Comparison of ENCODE assay signal across 8 mouse cellular contexts in genomic region chr8:93809686-93810027, GRCm38 (mm10). TPM values are rescaled to one million over a fixed set of nuclear protein-coding genes. Genes with fewer than 3 reads are reported as not detected.
DNase-seq lines count a peak whose midpoint lies in the region; ATAC-seq and TF ChIP-seq lines count a peak whose summit lies in the region.

Gene Gnao1, plus strand, starts transcription at chr8:93809966.

- no peaks in the 10 kb centered on the region for H3K36me3 ChIP-seq in kidney, postnatal 0 days (ENCODE audit: insufficient read depth, low read length)
- H3K36me3 ChIP-seq in forebrain, embryonic 11.5 days (ENCODE audit: control insufficient read depth, insufficient read depth, low read length): no peaks in the 10 kb centered on the region
- no peaks in the 10 kb centered on the region for H3K36me3 ChIP-seq in hindbrain, postnatal 0 days (ENCODE audit: insufficient read depth, low read length)
- H3K36me3 ChIP-seq in liver, postnatal 0 days (replicated peaks; ENCODE audit: insufficient read depth, low read length): no peaks in the 10 kb centered on the region

- H3K4me1 ChIP-seq in kidney, postnatal 0 days (replicated peaks; ENCODE audit: insufficient read depth, low read length): peaks cover 21% of the 10 kb centered on the region
- peaks cover 12% of the 10 kb centered on the region; the same call in 1 of the 2 replicates for H3K4me1 ChIP-seq in forebrain, embryonic 11.5 days (replicated peaks; ENCODE audit: control insufficient read depth, insufficient read depth, low read length)
- peaks cover 3% of the 10 kb centered on the region; the same call in 1 of the 2 replicates for H3K4me1 ChIP-seq in hindbrain, postnatal 0 days (ENCODE audit: insufficient read depth, low read length)
- peaks cover 9% of the 10 kb centered on the region; the same call in 1 of the 2 replicates for H3K4me1 ChIP-seq in liver, postnatal 0 days (ENCODE audit: insufficient read depth)

- TF ChIP-seq EP300 in liver, postnatal 0 days (IDR thresholded peaks at IDR 0.05; ENCODE audit: low read depth): no peak

- peaks cover 15% of the 10 kb centered on the region for H3K27me3 ChIP-seq in kidney, postnatal 0 days (ENCODE audit: insufficient read depth, low read length)
- H3K27me3 ChIP-seq in forebrain, embryonic 11.5 days (ENCODE audit: control insufficient read depth, insufficient read depth, low read length): no peaks in the 10 kb centered on the region
- H3K27me3 ChIP-seq in hindbrain, postnatal 0 days (ENCODE audit: insufficient read depth, low read length): no peaks in the 10 kb centered on the region
- H3K27me3 ChIP-seq in liver, postnatal 0 days (ENCODE audit: insufficient read depth, low read length): peaks cover 55% of the 10 kb centered on the region

- no peak within 1 kb of the TSS for H3K27ac ChIP-seq in kidney, postnatal 0 days
- peak within 1 kb of the TSS; percentile 83 for H3K27ac ChIP-seq in forebrain, embryonic 11.5 days (ENCODE audit: low read depth, low read length)
- H3K27ac ChIP-seq in hindbrain, postnatal 0 days: peak within 1 kb of the TSS; percentile 97
- H3K27ac ChIP-seq in liver, postnatal 0 days (ENCODE audit: low read depth): no peak within 1 kb of the TSS

- H3K9ac ChIP-seq in kidney, postnatal 0 days (ENCODE audit: low read depth, low read length): peak within 1 kb of the TSS; percentile 49
- H3K9ac ChIP-seq in forebrain, embryonic 11.5 days (ENCODE audit: low read length): peak within 1 kb of the TSS; percentile 88
- H3K9ac ChIP-seq in hindbrain, postnatal 0 days (replicated peaks; ENCODE audit: low read length): peak within 1 kb of the TSS; percentile 94
- no peak within 1 kb of the TSS for H3K9ac ChIP-seq in liver, postnatal 0 days (replicated peaks)

- no peak for TF ChIP-seq CTCF in kidney, postnatal 0 days (IDR thresholded peaks at IDR 0.05; ENCODE audit: low read depth)
- TF ChIP-seq CTCF in hindbrain, postnatal 0 days (IDR thresholded peaks at IDR 0.05; ENCODE audit: low read depth): no peak
- no peak for TF ChIP-seq CTCF in liver, postnatal 0 days (IDR thresholded peaks at IDR 0.05; ENCODE audit: low read depth)

- 14% methylated on average over 9 of the region's 9 CpGs for WGBS in kidney, postnatal 0 days
- WGBS in forebrain, embryonic 11.5 days: 10% methylated on average over 9 of the region's 9 CpGs
- 8% methylated on average over 9 of the region's 9 CpGs for WGBS in hindbrain, postnatal 0 days
- WGBS in liver, postnatal 0 days (ENCODE audit: insufficient replicate concordance): 11% methylated on average over 9 of the region's 9 CpGs

- DNase-seq in kidney, postnatal 0 days (ENCODE audit: low spot score): no peak
- no peak for DNase-seq in kidney, adult 11 months
- no peak for DNase-seq in adrenal gland, adult 8-10 months
- no peak for DNase-seq in forebrain, embryonic 11.5 days (ENCODE audit: low spot score)
- peak; percentile 72 for DNase-seq in hindbrain, postnatal 0 days (ENCODE audit: low spot score)
- DNase-seq in liver, postnatal 0 days: no peak
- no peak for DNase-seq in thymus, postnatal 25 days
- no peak for DNase-seq in cerebellum, adult 9-10 months

- peak within 1 kb of the TSS; percentile 59 for H3K4me3 ChIP-seq in kidney, postnatal 0 days (replicated peaks; ENCODE audit: low read depth, low read length)
- H3K4me3 ChIP-seq in forebrain, embryonic 11.5 days (ENCODE audit: low read depth, low read length): peak within 1 kb of the TSS; percentile 71
- peak within 1 kb of the TSS; percentile 90 for H3K4me3 ChIP-seq in hindbrain, postnatal 0 days (ENCODE audit: low read length)
- H3K4me3 ChIP-seq in liver, postnatal 0 days (ENCODE audit: low read depth, low read length): peak within 1 kb of the TSS; percentile 54

- H3K4me2 ChIP-seq in kidney, postnatal 0 days (ENCODE audit: low read length): peak within 1 kb of the TSS; percentile 90
- H3K4me2 ChIP-seq in forebrain, embryonic 11.5 days (ENCODE audit: low read depth, low read length, severe bottlenecking): peak within 1 kb of the TSS; percentile 88
- peak within 1 kb of the TSS; percentile 92 for H3K4me2 ChIP-seq in hindbrain, postnatal 0 days (ENCODE audit: low read depth, low read length)
- peak within 1 kb of the TSS; percentile 89 for H3K4me2 ChIP-seq in liver, postnatal 0 days (ENCODE audit: low read depth, low read length)

- H3K9me3 ChIP-seq in kidney, postnatal 0 days (replicated peaks; ENCODE audit: low read length): no peaks in the 10 kb centered on the region
- H3K9me3 ChIP-seq in forebrain, embryonic 11.5 days (ENCODE audit: control insufficient read depth, low read length): no peaks in the 10 kb centered on the region
- no peaks in the 10 kb centered on the region for H3K9me3 ChIP-seq in hindbrain, postnatal 0 days (ENCODE audit: low read length)
- no peaks in the 10 kb centered on the region for H3K9me3 ChIP-seq in liver, postnatal 0 days (ENCODE audit: low read length)

- ATAC-seq in kidney, postnatal 0 days (replicated peaks; ENCODE audit: low FRiP score, low read depth): no peak
- ATAC-seq in forebrain, embryonic 11.5 days (replicated peaks; ENCODE audit: low FRiP score): no peak; the same call in 1 of the 2 replicates
- no peak for ATAC-seq in hindbrain, postnatal 0 days
- no peak for ATAC-seq in liver, postnatal 0 days

RNA-seq across cellular contexts. Expression of gene Gnao1, which starts in this region (rescaled TPM):
- 1.6 and 1.7 TPM in 2 replicates for polyA plus RNA-seq in kidney, postnatal 0 days (2015; fragmentation: Nextera tagmentation; extraction: Ambion mirVana)
- 10 to 100 TPM; 29.7 to 54.8 (median 40.0) TPM for total RNA-seq in adrenal gland, adult 8-10 months (2022)
- polyA plus RNA-seq in forebrain, embryonic 11.5 days (2014; fragmentation: Nextera tagmentation; extraction: Ambion mirVana): 45.5 and 48.2 TPM in 2 replicates
- 291 and 301 TPM in 2 replicates for total RNA-seq in hindbrain, postnatal 0 days (2014; rRNA removed)
- polyA plus RNA-seq in hindbrain, postnatal 0 days (2015; fragmentation: Nextera tagmentation; extraction: Ambion mirVana): 230 and 244 TPM in 2 replicates
- polyA plus RNA-seq in liver, postnatal 0 days (2015; fragmentation: Nextera tagmentation; extraction: Ambion mirVana): 0.08 and 0.34 TPM in 2 replicates

Comparison
In these comparisons a context has a peak if more than half of its experiments do, and no peak if none do; other contexts are left out.
1. RNA of gene Gnao1 (polyA plus RNA-seq): 230 to 244 TPM in hindbrain, postnatal 0 days and 45.5 to 48.2 TPM in forebrain, embryonic 11.5 days; 1.6 to 1.7 TPM in kidney, postnatal 0 days and 0.08 to 0.34 TPM in liver, postnatal 0 days; every median in the first group is over 10 times any median in the second.
2. H3K27ac ChIP-seq: peak in forebrain, embryonic 11.5 days (single experiment) and hindbrain, postnatal 0 days (single experiment); none in kidney, postnatal 0 days (single experiment) and liver, postnatal 0 days (single experiment).
3. Peak in every context shown above with its lines, with median percentiles within 50 percentile points of each other: H3K4me2 ChIP-seq and H3K4me3 ChIP-seq.